Mouse (Mus musculus) MEL (cell line): Measurements from ENCODE around the gene Naa35. TPM values are rescaled to one million over a fixed set of nuclear protein-coding genes. Genes with fewer than 3 reads are reported as not detected.

Experiments
- DNase-seq: peaks from one replicate; pipeline ENCODE4 v3.0.0; 2011; ENCODE audit warnings: low read depth, low spot score
- H3K27ac ChIP-seq: 2 replicates; pipeline ENCODE4 v1.5.1; 2012; ENCODE audit warnings: low read depth, mild to moderate bottlenecking, control low read depth, low read length, moderate library complexity; ENCODE audit not compliant: control insufficient read depth
- H3K27me3 ChIP-seq, 2 experiments: fragments of 150-350 bp in 1 of 2; sonication (generic) in 1 of 2; 2 replicates each; pipeline ENCODE4 v1.6.1; 2012; ENCODE audit warnings: low read length in 2 of 2, mild to moderate bottlenecking in 2 of 2, improper control_type of control experiment in 1 of 2, moderate library complexity in 1 of 2; ENCODE audit not compliant: insufficient read depth in 2 of 2, control insufficient read depth in 1 of 2
- H3K36me3 ChIP-seq, 2 experiments: 2 replicates each; pipeline ENCODE4 v1.6.1; 2012 to 2014; ENCODE audit warnings: low read length in 2 of 2, improper control_type of control experiment in 1 of 2, inconsistent platforms in 1 of 2, mild to moderate bottlenecking in 1 of 2; ENCODE audit not compliant: insufficient read depth in 2 of 2, control insufficient read depth in 1 of 2
- H3K4me1 ChIP-seq, 2 experiments: fragments of 150-350 bp in 1 of 2; sonication (generic) in 1 of 2; 2 replicates each; pipeline ENCODE4 v1.6.1; 2012; ENCODE audit warnings: low read length in 2 of 2, improper control_type of control experiment in 1 of 2, mild to moderate bottlenecking in 1 of 2; ENCODE audit not compliant: insufficient read depth in 2 of 2, control insufficient read depth in 1 of 2
- H3K4me3 ChIP-seq, 2 experiments: fragments of 150-350 bp in 1 of 2; sonication (generic) in 1 of 2; 2 replicates each; pipeline ENCODE4 v1.5.1; 2012; ENCODE audit warnings: low read depth in 2 of 2, low read length in 2 of 2, mild to moderate bottlenecking in 2 of 2, moderate library complexity in 2 of 2, control low read depth in 1 of 2, improper control_type of control experiment in 1 of 2; ENCODE audit not compliant: control insufficient read depth in 1 of 2, insufficient read depth in 1 of 2
- H3K79me2 ChIP-seq: 2 replicates; pipeline ENCODE4 v1.6.1; 2012; ENCODE audit warnings: mild to moderate bottlenecking, low read length, moderate library complexity; ENCODE audit not compliant: control insufficient read depth, poor library complexity, insufficient read depth
- H3K9ac ChIP-seq: 2 replicates; pipeline ENCODE4 v1.6.1; 2012; ENCODE audit warnings: low read depth, mild to moderate bottlenecking, control low read depth, low read length, moderate library complexity; ENCODE audit not compliant: control insufficient read depth, poor library complexity, severe bottlenecking
- H3K9me3 ChIP-seq: fragments of 150-350 bp; sonication (generic); replicated peaks from 2 replicates; pipeline ENCODE4 v1.6.1; 2012; ENCODE audit warnings: mild to moderate bottlenecking, low read length, improper control_type of control experiment, moderate library complexity; ENCODE audit not compliant: insufficient read depth
- BHLHE40 ChIP-seq: IDR thresholded peaks from 2 replicates; pipeline ENCODE4 v1.6.1; 2012; ENCODE audit warnings: low read depth, mild to moderate bottlenecking, inconsistent platforms, low read length, improper control_type of control experiment, borderline replicate concordance
- CHD2 ChIP-seq: IDR thresholded peaks from 2 replicates; pipeline ENCODE4 v1.6.1; 2011; ENCODE audit warnings: low read length, improper control_type of control experiment
- CTCF ChIP-seq, 3 experiments: IDR thresholded peaks in 2 of 3; conservative IDR thresholded peaks in 1 of 3; 2 replicates each; pipeline ENCODE4 v1.5.1; 2011 to 2012; ENCODE audit warnings: low read length in 3 of 3, low read depth in 2 of 3, mild to moderate bottlenecking in 2 of 3, improper control_type of control experiment in 1 of 3, inconsistent platforms in 1 of 3, mixed read lengths in 1 of 3, moderate library complexity in 1 of 3; ENCODE audit not compliant: control insufficient read depth in 1 of 3, insufficient read depth in 1 of 3, poor library complexity in 1 of 3, severe bottlenecking in 1 of 3
- EP300 ChIP-seq, 2 experiments: IDR thresholded peaks; 2 replicates each; pipeline ENCODE4 v1.6.1; 2011; ENCODE audit warnings: improper control_type of control experiment in 2 of 2, low read length in 2 of 2, low read depth in 1 of 2, mild to moderate bottlenecking in 1 of 2
- GABPA ChIP-seq: IDR thresholded peaks from 2 replicates; pipeline ENCODE4 v1.6.1; 2012; ENCODE audit warnings: low read depth, mild to moderate bottlenecking, inconsistent platforms, low read length, improper control_type of control experiment, moderate library complexity
- MAZ ChIP-seq: IDR thresholded peaks from 2 replicates; pipeline ENCODE4 v1.6.1; 2012; ENCODE audit warnings: low read depth, mild to moderate bottlenecking, inconsistent platforms, low read length, improper control_type of control experiment
- MXI1 ChIP-seq: IDR thresholded peaks from 2 replicates; pipeline ENCODE4 v1.6.1; 2011; ENCODE audit warnings: mild to moderate bottlenecking, low read depth, low read length, improper control_type of control experiment
- MYB ChIP-seq: IDR thresholded peaks from 2 replicates; pipeline ENCODE4 v1.6.1; 2011; ENCODE audit warnings: mild to moderate bottlenecking, low read depth, low read length, improper control_type of control experiment
- NELFE ChIP-seq: IDR thresholded peaks from 2 replicates; pipeline ENCODE4 v1.6.1; 2011; ENCODE audit warnings: low read depth, low read length, improper control_type of control experiment
- POLR2AphosphoS2 ChIP-seq: IDR thresholded peaks from 2 replicates; pipeline ENCODE4 v1.6.1; 2011; ENCODE audit warnings: low read length, improper control_type of control experiment
- POLR2AphosphoS5 ChIP-seq: IDR thresholded peaks from 2 replicates; pipeline ENCODE4 v1.6.1; 2012; ENCODE audit warnings: low read depth, borderline replicate concordance, mild to moderate bottlenecking, inconsistent platforms, low read length, moderate library complexity, mixed read lengths
- RAD21 ChIP-seq: IDR thresholded peaks from 2 replicates; pipeline ENCODE4 v1.6.1; 2011; ENCODE audit warnings: mild to moderate bottlenecking, low read depth, low read length, improper control_type of control experiment
- RCOR1 ChIP-seq: IDR thresholded peaks from 2 replicates; pipeline ENCODE4 v1.6.1; 2012; ENCODE audit warnings: low read depth, mild to moderate bottlenecking, inconsistent platforms, low read length, improper control_type of control experiment
- TAL1 ChIP-seq: IDR thresholded peaks from 2 replicates; pipeline ENCODE4 v1.6.1; 2012; ENCODE audit warnings: mild to moderate bottlenecking, inconsistent platforms, low read length, moderate library complexity, mixed read lengths
- TCF12 ChIP-seq: IDR thresholded peaks from 2 replicates; pipeline ENCODE4 v1.6.1; 2014; ENCODE audit warnings: low read depth, mild to moderate bottlenecking, inconsistent platforms, low read length, improper control_type of control experiment, moderate library complexity
- UBTF ChIP-seq: IDR thresholded peaks from 2 replicates; pipeline ENCODE4 v1.6.1; 2012; ENCODE audit warnings: low read depth, mild to moderate bottlenecking, inconsistent platforms, low read length, improper control_type of control experiment, moderate library complexity, borderline replicate concordance; ENCODE audit not compliant: insufficient read depth
- USF1 ChIP-seq: IDR thresholded peaks from 2 replicates; pipeline ENCODE4 v1.6.1; 2014; ENCODE audit warnings: low read depth, mild to moderate bottlenecking, inconsistent platforms, low read length, improper control_type of control experiment, moderate library complexity
- ZC3H11A ChIP-seq: IDR thresholded peaks from 2 replicates; pipeline ENCODE4 v1.6.1; 2012; ENCODE audit warnings: low read depth, mild to moderate bottlenecking, inconsistent platforms, low read length, improper control_type of control experiment
- ZKSCAN1 ChIP-seq: IDR thresholded peaks from 2 replicates; pipeline ENCODE4 v1.6.1; 2012; ENCODE audit warnings: low read depth, mild to moderate bottlenecking, inconsistent platforms, low read length, improper control_type of control experiment, moderate library complexity
- ZMIZ1 ChIP-seq: IDR thresholded peaks from 2 replicates; pipeline ENCODE4 v1.6.1; 2012; ENCODE audit warnings: low read depth, mild to moderate bottlenecking, inconsistent platforms, low read length, improper control_type of control experiment, moderate library complexity
- polyA plus RNA-seq, 2 experiments: library from polyadenylated mRNA; stranded (reverse) in 1 of 2; unstranded in 1 of 2; fragments of >175 nt in 1 of 2; fragments of >200 nt in 1 of 2; gene quantifications; 2 replicates each; pipeline versions ENCODE4 v1.2.1 to v1.2.4; 2012; ENCODE audit warnings: low replicate concordance in 2 of 2, low read depth in 1 of 2; ENCODE audit not compliant: insufficient read length in 2 of 2, insufficient read depth in 1 of 2, missing spikeins in 1 of 2
- total RNA-seq: library from RNA; depleted of rRNA; stranded (reverse); fragments of 300-350 nt; gene quantifications from 2 replicates; pipeline ENCODE4 v1.2.3, GENCODE M21; 2012

The Naa35 gene
- total and polyA plus RNA-seq, 3 experiments, result 19.5 to 44.4 TPM; not detected in 1

- TF ChIP-seq RAD21 (no peak), TAL1 (no peak), ZKSCAN1 (no peak)
- TF ChIP-seq, all 39 proteins: peak for 15
Observed at GRCm38 (mm10) chr13:59584947-59585647, at the start of gene Naa35, which contains the start of gene Agtpbp1 (continued).

GRCm38 (mm10) chr13:59535746-59536145, 49.3 kb upstream of the Naa35 start:
- Histone ChIP-seq H3K4me1 (no peaks in the 10 kb centered on the region), H3K27me3 (no peaks in the 10 kb centered on the region), H3K36me3 (peaks cover 0 to 12% of the 10 kb centered on the region in 2 experiments; a peak in 2 of 4 replicates), H3K4me3 (no peak overlapping the region), H3K9ac (no peak overlapping the region), H3K9me3 (no peaks in the 10 kb centered on the region), H3K27ac (no peak overlapping the region), H3K79me2 (no peaks in the 10 kb centered on the region)
- TF ChIP-seq RCOR1 (no peak), MYB (no peak), MXI1 (no peak), MAZ (no peak), BHLHE40 (no peak), ZMIZ1 (no peak), ZKSCAN1 (no peak), UBTF (no peak), POLR2AphosphoS2 (no peak), USF1 (no peak), TCF12 (no peak), GABPA (no peak), POLR2AphosphoS5 (no peak), NELFE (no peak), EP300 (IDR thresholded peaks at IDR 0.05; ENCODE audit: low read depth in 1 of 2, low read length in 2 of 2) (no peak), CHD2 (no peak), ZC3H11A (no peak), CTCF (IDR thresholded peaks at IDR 0.05 in 2 of 3, conservative IDR thresholded peaks at IDR 0.05 in 1 of 3; ENCODE audit: control insufficient read depth in 1 of 3, insufficient read depth in 1 of 3, low read depth in 2 of 3, low read length in 3 of 3, poor library complexity in 1 of 3, severe bottlenecking in 1 of 3) (no peak)
- no peak for DNase-seq
